Mouse (Mus musculus) heart, embryonic 13.5 days (tissue): Measurements from ENCODE around the gene Dkk2. TPM values are rescaled to one million over a fixed set of nuclear protein-coding genes. Genes with fewer than 3 reads are reported as not detected.

Experiments used
- ATAC-seq: fragments of 200-750 bp; cut with Nextera tagmentation; 2 replicates; pipeline ENCODE4 v1.8.0; 2017; ENCODE audit warnings: moderate TSS enrichment; ENCODE audit not compliant: insufficient number of reproducible peaks, low FRiP score, low TSS enrichment; ENCODE audit errors: extremely low read depth
- H3K27ac ChIP-seq: fragments of 300-500 bp; sonication (generic); replicated peaks from 2 replicates; pipeline ENCODE4 v1.5.1; 2015; ENCODE audit warnings: moderate library complexity, mild to moderate bottlenecking, inconsistent platforms
- H3K27me3 ChIP-seq: fragments of 300-500 bp; sonication (generic); replicated peaks from 2 replicates; pipeline ENCODE4 v1.6.1; 2015; ENCODE audit warnings: mild to moderate bottlenecking, inconsistent platforms
- H3K36me3 ChIP-seq: fragments of 300-500 bp; sonication (generic); 2 replicates; pipeline ENCODE4 v1.6.1; 2015; ENCODE audit warnings: mild to moderate bottlenecking, inconsistent platforms
- H3K4me1 ChIP-seq: fragments of 300-500 bp; sonication (generic); 2 replicates; pipeline ENCODE4 v1.6.1; 2015; ENCODE audit warnings: inconsistent platforms
- H3K4me2 ChIP-seq: fragments of 300-500 bp; sonication (generic); 2 replicates; pipeline ENCODE4 v1.6.1; 2015; ENCODE audit warnings: inconsistent platforms, mild to moderate bottlenecking, moderate library complexity
- H3K4me3 ChIP-seq: fragments of 300-500 bp; sonication (generic); 2 replicates; pipeline ENCODE4 v1.5.1; 2015; ENCODE audit warnings: moderate library complexity, mild to moderate bottlenecking, inconsistent platforms
- H3K9ac ChIP-seq: fragments of 300-500 bp; sonication (generic); 2 replicates; pipeline ENCODE4 v1.6.1; 2015; ENCODE audit warnings: inconsistent platforms, mild to moderate bottlenecking, moderate library complexity
- H3K9me3 ChIP-seq: fragments of 300-500 bp; sonication (generic); 2 replicates; pipeline ENCODE4 v1.6.1; 2016; ENCODE audit warnings: inconsistent platforms
- WGBS: fragments of 180-500 bp; shearing (Covaris S2); methylation state at CpG from one replicate; pipeline ENCODE4 v1.1.7; 2015; ENCODE audit warnings: mixed read lengths; 5-methylcytosine and 5-hydroxymethylcytosine counted together
- polyA plus RNA-seq: library from polyadenylated mRNA; unstranded; fragments of >200 nt; fragmentation: Nextera tagmentation; extraction: Ambion mirVana; gene quantifications from 2 replicates; pipeline ENCODE4 v1.2.1, GENCODE M21; 2015

Dkk2 gene
- polyA plus RNA-seq, 1 experiment from 2014 or later = 1.4 TPM

DNA sequence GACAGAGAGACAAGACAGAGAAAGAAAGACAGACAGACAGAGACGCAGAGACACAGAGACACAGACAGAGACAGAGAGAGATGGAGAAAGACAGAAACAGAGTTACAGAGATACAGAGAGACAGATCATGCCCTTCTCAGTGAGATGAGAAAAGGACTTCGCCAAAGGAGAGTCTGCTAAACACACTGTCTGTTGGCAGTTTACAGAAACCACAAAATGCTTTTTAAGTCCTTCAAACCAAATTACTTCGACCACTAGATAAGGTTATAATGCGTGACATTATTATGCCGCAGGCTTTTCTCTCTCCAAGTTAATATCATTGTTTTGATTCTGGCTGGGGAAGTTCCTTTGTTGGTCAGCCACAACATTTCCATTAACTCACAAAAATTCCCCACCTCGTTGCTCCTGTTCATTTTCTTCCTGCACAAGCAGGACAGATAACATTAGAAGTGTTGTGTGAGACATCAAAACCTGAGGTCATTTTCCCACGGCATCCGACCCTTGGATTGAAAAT, 40.2 kb downstream of the Dkk2 start:
- Histone ChIP-seq H3K27ac (no peak overlapping the region), H3K9ac (no peak overlapping the region), H3K4me2 (no peak overlapping the region), H3K36me3 (no peaks in the 10 kb centered on the region), H3K4me3 (no peak overlapping the region), H3K4me1 (no peaks in the 10 kb centered on the region), H3K27me3 (no peaks in the 10 kb centered on the region), H3K9me3 (no peaks in the 10 kb centered on the region)
- 50% methylated on average over 8 of the region's 8 CpGs for WGBS
- ATAC-seq = no peak

DNA sequence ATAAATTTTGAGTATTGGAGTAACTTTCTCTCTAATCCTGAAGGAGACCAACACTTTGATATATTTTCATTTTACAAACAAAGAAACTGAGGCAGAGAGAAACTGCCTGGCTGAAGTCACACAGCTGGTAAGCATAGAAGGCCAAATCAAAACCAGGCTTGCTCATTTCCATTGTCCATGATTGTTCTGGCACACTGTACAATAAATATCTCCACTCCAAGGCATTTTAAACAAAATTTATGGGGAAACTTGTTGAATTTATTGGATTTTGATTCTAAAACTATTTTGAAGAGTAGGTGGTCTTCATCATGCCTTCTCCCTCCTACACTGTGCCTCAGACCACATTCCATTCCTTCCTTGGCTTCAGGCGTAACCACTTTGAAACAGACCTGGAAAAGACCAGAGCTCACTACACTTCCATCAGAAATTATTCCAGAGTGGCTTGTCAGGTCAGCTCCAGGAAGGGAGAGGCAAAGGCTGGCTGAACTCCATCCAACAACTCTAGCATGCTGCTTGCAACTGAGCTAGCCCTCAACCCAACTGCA, 44.7 kb downstream of the Dkk2 start:
- no peaks in the 10 kb centered on the region for H3K36me3 ChIP-seq
- H3K9ac ChIP-seq = no peak overlapping the region
- H3K4me3 ChIP-seq = no peak overlapping the region
- no peak for ATAC-seq
- H3K27me3 ChIP-seq = no peaks in the 10 kb centered on the region
- H3K4me1 ChIP-seq = no peaks in the 10 kb centered on the region
- no peak overlapping the region for H3K27ac ChIP-seq
- no peak overlapping the region for H3K4me2 ChIP-seq
- 84% methylated on average over 1 of the region's 1 CpGs for WGBS
- no peaks in the 10 kb centered on the region for H3K9me3 ChIP-seq

DNA sequence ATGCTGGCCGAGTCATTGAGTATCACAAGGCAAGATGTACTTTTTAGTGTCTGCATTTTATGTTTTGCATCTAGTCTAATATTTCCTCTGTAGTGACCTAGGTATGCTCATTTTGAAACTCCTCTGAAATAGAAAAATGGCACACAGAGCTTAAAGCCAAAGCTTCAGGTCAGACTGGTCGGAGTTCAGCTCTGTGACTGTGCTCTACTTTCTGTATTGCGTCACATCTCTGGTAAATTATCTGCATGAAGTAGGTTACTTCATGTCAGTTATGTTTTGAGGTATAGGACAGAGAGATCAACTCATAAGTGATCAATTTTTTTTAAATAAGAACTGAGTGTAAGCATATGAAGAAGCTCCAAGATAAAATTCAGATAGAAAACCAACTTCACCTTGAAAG, 45.7 kb downstream of the Dkk2 start:
- H3K9me3 ChIP-seq = no peaks in the 10 kb centered on the region
- no peaks in the 10 kb centered on the region for H3K36me3 ChIP-seq
- H3K9ac ChIP-seq = no peak overlapping the region
- H3K4me1 ChIP-seq = no peaks in the 10 kb centered on the region
- H3K27me3 ChIP-seq = no peaks in the 10 kb centered on the region
- ATAC-seq = no peak
- no peak overlapping the region for H3K27ac ChIP-seq
- H3K4me2 ChIP-seq = no peak overlapping the region
- H3K4me3 ChIP-seq = no peak overlapping the region
- WGBS = 81% methylated on average over 3 of the region's 3 CpGs

DNA sequence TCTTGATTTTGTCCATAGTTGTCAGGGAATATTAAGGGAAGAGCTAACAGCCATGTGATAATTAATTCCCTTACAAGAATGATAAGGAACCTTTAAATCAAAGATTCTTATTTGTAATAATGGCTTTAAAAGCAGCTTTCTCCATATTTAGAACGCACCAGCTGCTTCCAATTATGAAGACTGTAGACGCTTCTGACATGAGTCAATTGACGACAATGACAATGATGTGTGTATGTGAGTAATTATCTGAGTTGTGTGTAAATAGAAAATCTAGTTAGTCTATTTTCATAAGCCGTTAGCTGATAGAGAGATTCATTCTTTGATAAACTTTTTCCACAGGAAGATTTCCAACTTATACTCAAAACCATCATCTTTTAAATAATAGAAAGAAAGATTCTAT, 46.8 kb downstream of the Dkk2 start:
- Histone ChIP-seq H3K4me2 (no peak overlapping the region), H3K27me3 (no peaks in the 10 kb centered on the region), H3K4me3 (no peak overlapping the region), H3K4me1 (no peaks in the 10 kb centered on the region), H3K9me3 (no peaks in the 10 kb centered on the region), H3K36me3 (no peaks in the 10 kb centered on the region), H3K27ac (no peak overlapping the region), H3K9ac (no peak overlapping the region)
- ATAC-seq = no peak
- 75% methylated on average over 4 of the region's 4 CpGs for WGBS

DNA sequence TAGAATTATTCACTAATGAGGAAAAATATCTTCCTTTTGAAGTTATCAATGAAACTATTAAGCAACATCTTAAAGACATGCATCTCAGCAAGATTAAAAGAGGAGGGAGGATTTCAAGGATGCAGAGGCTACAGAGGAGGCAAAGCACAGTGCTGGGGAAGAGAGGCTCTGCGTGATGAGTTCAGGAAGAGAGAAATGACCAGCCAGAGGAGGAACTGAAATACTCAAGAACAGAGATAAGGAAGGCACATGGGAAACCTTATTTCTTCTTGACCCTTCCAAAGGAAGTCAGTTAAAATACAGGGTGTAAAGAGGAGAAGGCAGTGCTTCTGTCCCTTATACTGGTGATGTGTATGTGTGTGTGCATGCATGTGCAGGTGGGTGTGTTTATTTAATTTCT, 49.4 kb downstream of the Dkk2 start:
- WGBS = 38% methylated on average over 1 of the region's 1 CpGs
- Histone ChIP-seq H3K36me3 (no peaks in the 10 kb centered on the region), H3K9ac (no peak overlapping the region), H3K27ac (no peak overlapping the region), H3K27me3 (no peaks in the 10 kb centered on the region), H3K4me3 (no peak overlapping the region), H3K4me1 (no peaks in the 10 kb centered on the region), H3K9me3 (no peaks in the 10 kb centered on the region), H3K4me2 (no peak overlapping the region)
- no peak for ATAC-seq

DNA sequence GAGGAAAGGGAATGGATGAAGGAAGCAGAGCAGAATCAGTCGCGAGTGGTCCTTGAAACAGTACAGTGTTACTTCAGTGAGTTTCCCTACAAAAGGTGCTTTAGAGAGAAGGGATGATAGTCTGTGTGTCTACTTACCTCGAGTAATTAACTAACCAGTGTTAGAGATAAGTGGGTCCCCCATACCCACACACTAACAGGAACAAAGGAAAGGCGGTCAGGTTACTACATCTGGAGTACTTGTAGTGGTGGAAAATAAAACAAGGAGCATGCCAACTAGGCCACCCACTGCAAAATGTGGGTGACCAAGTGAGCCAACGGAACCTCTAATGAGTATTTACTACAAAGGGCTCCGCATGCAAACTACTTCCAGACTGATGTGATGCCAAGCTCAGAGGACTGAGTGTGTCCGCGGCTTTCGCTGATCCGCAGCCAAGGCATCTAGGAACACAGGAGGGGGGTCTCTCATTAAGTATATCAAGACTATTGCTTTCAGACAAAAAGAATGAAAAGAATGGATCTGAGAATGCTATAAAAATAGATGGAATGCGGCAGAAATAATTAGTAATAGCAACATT, 52.8 kb downstream of the Dkk2 start:
- no peak for ATAC-seq
- Histone ChIP-seq H3K27ac (no peak overlapping the region), H3K9me3 (no peaks in the 10 kb centered on the region), H3K4me2 (no peak overlapping the region), H3K27me3 (no peaks in the 10 kb centered on the region), H3K9ac (no peak overlapping the region), H3K4me1 (no peaks in the 10 kb centered on the region), H3K4me3 (no peak overlapping the region), H3K36me3 (no peaks in the 10 kb centered on the region)
- 78% methylated on average over 11 of the region's 11 CpGs for WGBS

DNA sequence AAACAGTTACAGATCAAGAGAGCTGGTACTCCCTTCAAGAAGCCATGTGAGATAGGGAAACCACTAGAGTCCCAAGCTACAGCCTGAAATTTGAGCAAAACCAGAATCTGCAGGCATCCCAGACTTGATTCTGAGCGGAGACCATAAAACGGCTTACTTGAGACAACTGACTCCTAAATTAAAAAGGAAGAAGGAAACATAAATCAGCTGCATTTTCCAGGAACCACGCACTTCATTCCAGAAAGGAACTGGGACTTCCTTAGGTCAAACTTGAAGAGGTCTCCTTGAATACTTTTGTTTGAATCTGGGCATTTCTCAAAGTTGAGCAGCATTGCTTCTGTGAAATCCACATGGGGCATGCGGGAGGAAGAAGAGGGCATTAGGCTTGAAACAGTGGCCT, 55.9 kb downstream of the Dkk2 start:
- Histone ChIP-seq H3K27me3 (no peaks in the 10 kb centered on the region), H3K4me2 (no peak overlapping the region), H3K9ac (no peak overlapping the region), H3K4me1 (no peaks in the 10 kb centered on the region), H3K36me3 (no peaks in the 10 kb centered on the region), H3K4me3 (no peak overlapping the region), H3K9me3 (no peaks in the 10 kb centered on the region), H3K27ac (no peak overlapping the region)
- 70% methylated on average over 4 of the region's 4 CpGs for WGBS
- no peak for ATAC-seq

DNA sequence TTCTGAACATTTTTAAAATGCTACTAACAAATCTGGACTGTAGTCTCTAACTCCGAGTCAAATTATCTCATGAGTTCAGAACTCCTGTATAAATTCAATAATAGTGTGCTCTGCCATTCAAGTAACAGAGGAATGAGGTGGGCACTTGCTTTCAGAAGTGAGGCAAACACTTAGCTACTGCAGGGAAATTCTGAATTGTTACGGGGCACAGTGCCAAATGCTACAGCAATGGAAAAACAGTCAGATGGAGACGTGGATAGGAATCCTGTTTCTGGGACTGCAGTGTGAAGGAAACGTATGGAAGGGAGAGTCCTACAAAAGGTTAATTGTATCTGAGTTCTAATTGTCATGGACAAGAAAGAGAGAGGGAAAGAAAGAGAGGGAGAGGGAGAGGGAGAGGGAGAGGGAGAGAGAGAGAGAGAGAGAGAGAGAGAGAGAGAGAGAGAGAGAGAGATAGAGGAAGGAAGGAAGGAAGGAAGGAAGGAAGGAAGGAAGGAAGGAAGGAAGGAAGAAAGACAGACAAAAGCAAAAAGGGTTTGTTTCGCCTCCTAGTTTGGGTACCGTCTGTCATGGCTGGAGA, 64.4 kb downstream of the Dkk2 start:
- Histone ChIP-seq H3K4me2 (no peak overlapping the region), H3K27me3 (no peaks in the 10 kb centered on the region), H3K4me1 (no peaks in the 10 kb centered on the region), H3K27ac (no peak overlapping the region), H3K4me3 (no peak overlapping the region), H3K9me3 (no peaks in the 10 kb centered on the region), H3K36me3 (no peaks in the 10 kb centered on the region), H3K9ac (no peak overlapping the region)
- no peak for ATAC-seq
- 42% methylated on average over 6 of the region's 6 CpGs for WGBS

DNA sequence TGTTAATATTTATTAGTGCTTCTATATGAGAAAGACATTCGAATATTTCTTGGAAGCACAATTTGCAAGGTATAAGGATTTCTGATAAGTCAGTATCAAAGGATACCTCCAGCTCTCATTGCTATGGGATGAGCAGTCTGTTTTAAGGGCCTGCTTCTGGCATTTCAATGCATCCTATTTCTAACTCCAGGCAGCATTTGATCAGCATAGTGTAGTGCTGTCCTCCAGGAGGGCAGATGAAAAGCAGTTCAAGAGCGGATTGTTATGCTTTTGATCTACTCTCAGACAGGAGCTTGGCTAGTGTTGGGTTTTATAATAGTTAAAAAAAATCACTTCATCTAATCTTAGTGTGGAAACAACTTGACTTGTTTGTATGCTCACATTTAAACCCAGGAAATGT, 73.7 kb downstream of the Dkk2 start:
- 73% methylated on average over 2 of the region's 2 CpGs for WGBS
- H3K36me3 ChIP-seq = no peaks in the 10 kb centered on the region
- no peak overlapping the region for H3K4me2 ChIP-seq
- no peak overlapping the region for H3K9ac ChIP-seq
- no peak overlapping the region for H3K27ac ChIP-seq
- H3K4me3 ChIP-seq = no peak overlapping the region
- no peaks in the 10 kb centered on the region for H3K9me3 ChIP-seq
- no peak for ATAC-seq
- H3K27me3 ChIP-seq = no peaks in the 10 kb centered on the region
- no peaks in the 10 kb centered on the region for H3K4me1 ChIP-seq

DNA sequence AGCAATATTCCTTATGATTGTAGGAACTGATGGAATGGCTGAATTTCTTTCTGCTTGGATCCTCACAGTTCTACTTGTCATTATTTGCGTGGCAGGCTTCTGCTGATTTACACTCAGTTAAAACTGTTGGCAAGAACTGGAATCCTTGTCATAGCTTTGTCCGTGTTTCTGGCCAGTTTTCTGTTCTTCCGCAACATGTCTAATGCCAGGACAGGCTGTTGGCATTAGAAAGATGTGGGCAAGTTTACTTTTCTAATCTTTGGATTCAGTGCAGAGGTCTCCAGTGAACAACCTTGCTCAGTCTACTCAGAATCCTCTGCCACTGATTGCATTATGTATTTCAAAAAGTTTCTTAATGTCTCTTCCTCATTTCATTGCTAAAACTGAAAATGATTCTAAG, 83.8 kb downstream of the Dkk2 start:
- H3K4me2 ChIP-seq = no peak overlapping the region
- no peaks in the 10 kb centered on the region for H3K9me3 ChIP-seq
- no peak for ATAC-seq
- no peaks in the 10 kb centered on the region for H3K4me1 ChIP-seq
- WGBS = 70% methylated on average over 3 of the region's 3 CpGs
- no peak overlapping the region for H3K27ac ChIP-seq
- H3K9ac ChIP-seq = no peak overlapping the region
- H3K4me3 ChIP-seq = no peak overlapping the region
- H3K27me3 ChIP-seq = no peaks in the 10 kb centered on the region
- H3K36me3 ChIP-seq = no peaks in the 10 kb centered on the region

DNA sequence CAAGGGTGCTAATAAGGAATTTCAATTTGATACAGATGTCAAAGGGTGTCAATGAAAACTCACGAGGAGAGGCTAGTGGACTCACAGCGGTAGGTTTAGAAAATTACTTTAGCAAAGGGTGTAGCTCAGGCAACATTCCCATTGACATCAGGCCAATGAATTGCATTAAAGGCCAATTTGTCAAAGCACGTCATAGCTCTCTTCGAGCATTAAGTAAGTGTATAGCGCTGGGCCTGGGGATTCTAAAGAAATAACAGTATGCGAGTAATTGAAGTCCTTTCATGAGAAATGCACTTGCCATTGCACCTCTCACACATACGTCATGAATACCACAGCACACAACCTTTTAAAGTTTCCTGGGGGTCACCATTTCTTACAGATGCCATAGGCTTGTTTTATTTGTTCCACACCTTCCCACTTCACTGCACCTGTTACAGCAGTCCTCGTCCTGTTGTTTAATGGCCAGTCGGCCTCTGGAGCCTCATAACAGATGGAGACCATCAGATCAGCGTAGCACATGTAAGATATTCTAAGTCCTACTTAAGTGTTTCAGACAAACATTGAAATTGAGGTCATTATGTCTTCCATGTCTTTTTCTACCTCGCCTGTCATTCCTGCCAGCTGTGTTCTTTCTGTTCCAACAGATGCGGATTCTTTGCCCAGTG, 101.9 kb downstream of the Dkk2 start:
- ATAC-seq = no peak
- 80% methylated on average over 12 of the region's 12 CpGs for WGBS

DNA sequence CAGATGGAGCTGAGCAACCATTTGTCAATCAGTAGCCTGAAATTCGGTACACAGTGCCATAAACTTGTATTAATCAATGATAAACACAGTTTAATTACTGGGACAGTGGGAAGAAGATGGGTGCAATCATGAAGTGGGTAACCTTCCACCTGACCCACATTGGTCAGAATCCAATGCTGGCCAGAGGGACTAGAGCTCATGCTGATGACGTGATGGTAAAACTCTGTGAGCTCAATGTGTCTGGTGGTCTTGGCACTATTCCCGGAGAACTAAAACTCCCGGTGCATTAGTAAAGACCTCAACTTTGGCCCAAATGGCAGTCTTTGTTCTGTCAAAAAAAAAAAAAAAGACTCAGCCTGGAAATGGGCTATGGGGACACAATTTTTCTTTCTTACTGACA, 116.9 kb downstream of the Dkk2 start:
- Histone ChIP-seq H3K9ac (no peak overlapping the region), H3K27ac (no peak overlapping the region), H3K4me3 (no peak overlapping the region), H3K4me1 (no peaks in the 10 kb centered on the region), H3K27me3 (no peaks in the 10 kb centered on the region), H3K4me2 (no peak overlapping the region), H3K36me3 (no peaks in the 10 kb centered on the region), H3K9me3 (no peaks in the 10 kb centered on the region)
- ATAC-seq = no peak
- 63% methylated on average over 4 of the region's 4 CpGs for WGBS

More for the DNA sequence above, 101.9 kb downstream of the Dkk2 start:
- no peak overlapping the region for H3K4me3 ChIP-seq
- H3K4me2 ChIP-seq = no peak overlapping the region
- no peaks in the 10 kb centered on the region for H3K9me3 ChIP-seq
- H3K27me3 ChIP-seq = no peaks in the 10 kb centered on the region
- H3K4me1 ChIP-seq = no peaks in the 10 kb centered on the region
- H3K27ac ChIP-seq = no peak overlapping the region
- H3K9ac ChIP-seq = no peak overlapping the region
- no peaks in the 10 kb centered on the region for H3K36me3 ChIP-seq
